ENCODE assay signal across 15 mouse cellular contexts in genomic region chr17:44121366-44122100, GRCm38 (mm10). TPM values are rescaled to one million over a fixed set of nuclear protein-coding genes. Genes with fewer than 3 reads are reported as not detected.
DNase-seq lines count a peak whose midpoint lies in the region; ATAC-seq and TF ChIP-seq lines count a peak whose summit lies in the region.
"Had no signal": no experiment of that assay in that cellular context is flagged by ENCODE, and none has a peak within 500 bp of the region (broad histone marks: within the 10 kb centered on the region; RNA-seq: fewer than 3 reads in every experiment).

No protein-coding gene starts in this region.

- no peak for DNase-seq in layer of hippocampus, adult 2 months (ENCODE audit: low spot score in 2 of 2)
- no peak for DNase-seq in layer of hippocampus, adult 8-10 months (ENCODE audit: low spot score in 2 of 2)
- DNase-seq in 3T3-L1 (ENCODE audit: low read depth, low spot score) = peak; percentile 31
- peak; percentile 73 for DNase-seq in Muller cell, postnatal 12 days (ENCODE audit: inconsistent ontology term)
- DNase-seq in forelimb bud, embryonic 11.5 days (ENCODE audit: low read depth, low spot score) = peak; percentile 69
- no peak for DNase-seq in kidney, adult 18-20 months
- DNase-seq in lung, postnatal 36 days = no peak
- DNase-seq: adrenal gland, postnatal 14 days; gastrocnemius, adult 2 months; kidney, postnatal 36 days; liver, embryonic 13.5 days; lung, postnatal 14 days had no signal

- H3K27me3 ChIP-seq in kidney, embryonic 16.5 days (ENCODE audit: insufficient read depth, low read length) = no peaks in the 10 kb centered on the region
- H3K27me3 ChIP-seq: liver, embryonic 13.5 days; neural tube, embryonic 13.5 days had no signal

- H3K9me3 ChIP-seq in kidney, embryonic 16.5 days (ENCODE audit: low read length) = no peaks in the 10 kb centered on the region
- H3K9me3 ChIP-seq: liver, embryonic 13.5 days; neural tube, embryonic 13.5 days had no signal

- no peak for TF ChIP-seq CTCF in layer of hippocampus, adult 2 months (conservative IDR thresholded peaks at IDR 0.05)

- peaks cover 3% of the 10 kb centered on the region; the same call in 1 of the 2 replicates for H3K4me1 ChIP-seq in kidney, embryonic 16.5 days (ENCODE audit: insufficient read depth, low read length)
- H3K4me1 ChIP-seq: neural tube, embryonic 13.5 days had no signal

- H3K4me2 ChIP-seq in kidney, embryonic 16.5 days (replicated peaks; ENCODE audit: low read depth, low read length) = no peak overlapping the region
- H3K4me2 ChIP-seq: liver, embryonic 13.5 days; neural tube, embryonic 13.5 days had no signal

- no peak for ATAC-seq in kidney, embryonic 16.5 days (ENCODE audit: low FRiP score, low TSS enrichment)
- ATAC-seq: midbrain, embryonic 16.5 days had no signal

- no peak overlapping the region for H3K4me3 ChIP-seq in layer of hippocampus, adult 2 months
- no peak overlapping the region for H3K4me3 ChIP-seq in kidney, embryonic 16.5 days (ENCODE audit: low read length)
- H3K4me3 ChIP-seq: gastrocnemius, adult 2 months; liver, embryonic 13.5 days; neural tube, embryonic 13.5 days had no signal

- no peak overlapping the region for H3K9ac ChIP-seq in kidney, embryonic 16.5 days (replicated peaks; ENCODE audit: low read length)
- H3K9ac ChIP-seq: liver, embryonic 13.5 days; neural tube, embryonic 13.5 days had no signal

- 71% methylated on average over 12 of the region's 12 CpGs for WGBS in kidney, embryonic 16.5 days

- H3K27ac ChIP-seq in layer of hippocampus, adult 2 months = peak overlapping the region; percentile 50
- no peak overlapping the region for H3K27ac ChIP-seq in kidney, embryonic 16.5 days (ENCODE audit: low read length)
- H3K27ac ChIP-seq: gastrocnemius, adult 2 months; liver, embryonic 13.5 days; neural tube, embryonic 13.5 days had no signal

- no peaks in the 10 kb centered on the region for H3K36me3 ChIP-seq in kidney, embryonic 16.5 days (ENCODE audit: insufficient read depth, low read length)
- H3K36me3 ChIP-seq: liver, embryonic 13.5 days; neural tube, embryonic 13.5 days had no signal

RNA-seq across cellular contexts. Expression of gene Enpp4, which starts 15.9 kb away (rescaled TPM):
- 10 to 100 TPM; 15.7 to 17.2 TPM for total RNA-seq in layer of hippocampus, adult 2 months (2021)
- 10 to 100 TPM; 19.3 to 21.1 (median 20.2) TPM for total RNA-seq in layer of hippocampus, adult 8-10 months (2022)
- 5.6 and 5.7 TPM in 2 replicates for polyA plus RNA-seq in kidney, embryonic 16.5 days (2015; fragmentation: Nextera tagmentation; extraction: Ambion mirVana)

RNA-seq across cellular contexts. Expression of gene Enpp5, which starts 42.9 kb away (rescaled TPM):
- total RNA-seq in layer of hippocampus, adult 2 months (2021) = 100 to 1,000 TPM; 153 to 159 TPM
- total RNA-seq in layer of hippocampus, adult 8-10 months (2022) = 100 to 1,000 TPM; 149 to 186 (median 168) TPM
- 30.6 and 32.3 TPM in 2 replicates for polyA plus RNA-seq in kidney, embryonic 16.5 days (2015; fragmentation: Nextera tagmentation; extraction: Ambion mirVana)

Comparison
In these comparisons a context has a peak if more than half of its experiments do, and no peak if none do; other contexts are left out.
1. DNase-seq: peak in 3T3-L1 (single experiment), Muller cell, postnatal 12 days (single experiment) and forelimb bud, embryonic 11.5 days (single experiment); none in layer of hippocampus, adult 2 months (0 of 2), layer of hippocampus, adult 8-10 months (0 of 2), kidney, adult 18-20 months (single experiment) and lung, postnatal 36 days (single experiment).